Mouse (Mus musculus) hindbrain, embryonic 15.5 days (tissue): ENCODE data around the gene Brd3. TPM values are rescaled to one million over a fixed set of nuclear protein-coding genes. Genes with fewer than 3 reads are reported as not detected.

Experiments used
- ATAC-seq: fragments of 200-750 bp; cut with Nextera tagmentation; 2 replicates; pipeline ENCODE4 v1.8.0; 2017; ENCODE audit warnings: low read depth, moderate number of reproducible peaks, moderate TSS enrichment; ENCODE audit not compliant: low FRiP score
- H3K27ac ChIP-seq: fragments of 300-500 bp; sonication (generic); replicated peaks from 2 replicates; pipeline ENCODE4 v1.5.1; 2015; ENCODE audit warnings: mild to moderate bottlenecking, inconsistent platforms
- H3K27me3 ChIP-seq: fragments of 300-500 bp; sonication (generic); 2 replicates; pipeline ENCODE4 v1.6.1; 2015; ENCODE audit warnings: control low read depth, inconsistent platforms
- H3K36me3 ChIP-seq: fragments of 300-500 bp; sonication (generic); 2 replicates; pipeline ENCODE4 v1.6.1; 2015; ENCODE audit warnings: control low read depth, inconsistent platforms
- H3K4me1 ChIP-seq: fragments of 300-500 bp; sonication (generic); replicated peaks from 2 replicates; pipeline ENCODE4 v1.6.1; 2015; ENCODE audit warnings: control low read depth, inconsistent platforms
- H3K4me2 ChIP-seq: fragments of 300-500 bp; sonication (generic); 2 replicates; pipeline ENCODE4 v1.6.1; 2015; ENCODE audit warnings: moderate library complexity, mild to moderate bottlenecking, inconsistent platforms
- H3K4me3 ChIP-seq: fragments of 300-500 bp; sonication (generic); 2 replicates; pipeline ENCODE4 v1.5.1; 2015; ENCODE audit warnings: mild to moderate bottlenecking, inconsistent platforms
- H3K9ac ChIP-seq: fragments of 300-500 bp; sonication (generic); 2 replicates; pipeline ENCODE4 v1.6.1; 2015; ENCODE audit warnings: inconsistent platforms
- H3K9me3 ChIP-seq: fragments of 300-500 bp; sonication (generic); 2 replicates; pipeline ENCODE4 v1.6.1; 2016; ENCODE audit warnings: control low read depth, inconsistent platforms
- WGBS: fragments of 180-500 bp; shearing (Covaris S2); methylation state at CpG from one replicate; pipeline ENCODE4 v1.1.7; 2015; 5-methylcytosine and 5-hydroxymethylcytosine counted together
- microRNA-seq: library from miRNA; unstranded; fragments of <30 nt; microRNA quantifications from one replicate; pipeline ENCODE4, GENCODE M21; 2016
- polyA plus RNA-seq: library from polyadenylated mRNA; unstranded; fragments of >200 nt; fragmentation: Nextera tagmentation; extraction: Ambion mirVana; gene quantifications from 2 replicates; pipeline ENCODE4 v1.2.1, GENCODE M21; 2015

Gene Brd3
- polyA plus RNA-seq, 1 experiment from 2014 or later, result 132 TPM

GRCm38 (mm10) chr2:27404375-27405093 lies 102.9 kb downstream of the Brd3 start:
- WGBS, result 46% methylated on average over 6 of the region's 6 CpGs
- no peaks in the 10 kb centered on the region for H3K9me3 ChIP-seq
- H3K4me1 ChIP-seq, result peaks cover 40% of the 10 kb centered on the region
- H3K36me3 ChIP-seq, result no peaks in the 10 kb centered on the region
- H3K4me3 ChIP-seq, result no peak overlapping the region
- H3K4me2 ChIP-seq, result no peak overlapping the region
- no peak overlapping the region for H3K27ac ChIP-seq
- H3K27me3 ChIP-seq, result no peaks in the 10 kb centered on the region
- H3K9ac ChIP-seq, result no peak overlapping the region
- no peak for ATAC-seq

GRCm38 (mm10) chr2:27401544-27401943 lies 105.9 kb downstream of the Brd3 start:
- no peaks in the 10 kb centered on the region for H3K36me3 ChIP-seq
- H3K27me3 ChIP-seq, result no peaks in the 10 kb centered on the region
- H3K4me1 ChIP-seq, result peaks cover 27% of the 10 kb centered on the region
- no peak for ATAC-seq
- H3K27ac ChIP-seq, result no peak overlapping the region
- no peak overlapping the region for H3K9ac ChIP-seq
- 91% methylated on average over 2 of the region's 2 CpGs for WGBS
- H3K9me3 ChIP-seq, result no peaks in the 10 kb centered on the region
- H3K4me3 ChIP-seq, result no peak overlapping the region
- no peak overlapping the region for H3K4me2 ChIP-seq

DNA sequence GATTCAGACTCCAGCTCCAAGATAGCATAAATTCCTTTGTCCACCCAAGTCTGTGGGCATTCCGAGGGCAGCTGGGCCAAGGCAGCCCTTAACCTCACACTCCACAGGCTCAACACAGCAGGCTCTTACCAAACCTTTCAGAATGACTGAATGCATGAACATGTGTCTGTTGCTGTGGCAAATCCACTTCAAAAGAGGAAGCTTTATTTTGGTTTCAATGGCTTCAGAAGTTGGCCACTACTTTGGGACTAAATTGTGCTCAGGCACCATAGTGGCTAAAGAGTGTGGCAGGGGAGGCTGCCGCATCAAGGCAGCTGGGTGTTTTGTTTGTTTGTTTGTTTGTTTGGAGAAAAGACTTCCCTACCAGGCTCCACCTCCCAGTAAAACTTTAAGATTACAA lies 107.4 kb downstream of the Brd3 start:
- Histone ChIP-seq H3K4me3 (no peak overlapping the region), H3K36me3 (no peaks in the 10 kb centered on the region), H3K9me3 (no peaks in the 10 kb centered on the region), H3K4me1 (peaks cover 42% of the 10 kb centered on the region), H3K4me2 (no peak overlapping the region), H3K27me3 (no peaks in the 10 kb centered on the region), H3K9ac (no peak overlapping the region), H3K27ac (no peak overlapping the region)
- WGBS, result 93% methylated on average over 2 of the region's 2 CpGs
- no peak for ATAC-seq

- Histone ChIP-seq H3K4me3 (no peak overlapping the region), H3K9ac (no peak overlapping the region), H3K9me3 (no peaks in the 10 kb centered on the region), H3K4me2 (no peak overlapping the region), H3K36me3 (no peaks in the 10 kb centered on the region), H3K4me1 (peaks cover 46% of the 10 kb centered on the region), H3K27me3 (no peaks in the 10 kb centered on the region), H3K27ac (peak overlapping the region; percentile 80)
- WGBS, result 50% methylated on average over 17 of the region's 17 CpGs
- no peak for ATAC-seq
Measured at GRCm38 (mm10) chr2:27396656-27397440, 110.6 kb downstream of the Brd3 start.

Small RNA genes lying within 50 kb of the gene (microRNA-seq; reads per million reads assigned to microRNA genes)
- gene Gm24049 (not detected), gene Mir7578 (not detected)

Other genes with a start within 250 kb of the Brd3 start
- 14.3 and 15.6 TPM in 2 replicates for gene Vav2, start 80.6 kb downstream of the Brd3 start, polyA plus RNA-seq
- gene Brd3os, start 65.3 kb downstream of the Brd3 start, polyA plus RNA-seq, result 40.0 and 44.6 TPM in 2 replicates
- gene Wdr5, start 7.5 kb upstream of the Brd3 start, polyA plus RNA-seq, result 44.2 and 45.9 TPM in 2 replicates
- 4.7 and 4.9 TPM in 2 replicates for gene Rxra, start 168.8 kb upstream of the Brd3 start, polyA plus RNA-seq